ENCODE assay signal across 8 mouse cellular contexts in the genomic region with DNA sequence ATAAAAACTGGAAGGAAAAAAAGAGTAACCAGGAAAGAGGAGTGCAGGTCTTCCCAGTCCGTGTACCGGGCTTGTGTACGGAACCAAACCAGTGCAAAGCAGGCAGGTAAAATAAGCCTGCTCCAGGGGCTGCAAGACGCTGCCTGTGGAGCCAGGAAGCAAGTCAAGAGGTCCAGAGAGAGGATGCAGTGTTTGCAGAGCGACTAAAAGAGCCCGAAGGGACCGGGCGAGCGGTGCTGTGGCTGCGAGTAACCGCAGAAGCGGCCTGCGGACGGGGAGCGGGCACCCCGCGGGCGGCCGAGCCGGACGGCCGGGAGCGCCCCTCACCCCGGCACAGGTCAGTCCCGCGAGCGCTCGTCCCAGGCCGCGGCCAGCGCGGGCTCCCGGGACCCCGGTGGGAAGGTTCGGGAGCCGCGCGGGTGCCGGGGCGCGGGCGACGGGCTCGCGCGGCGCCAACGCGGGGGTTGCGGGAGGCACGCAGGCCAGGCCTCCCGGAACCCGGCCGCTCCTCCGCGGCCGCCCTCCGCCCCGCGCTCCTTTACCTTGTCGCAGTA. TPM values are rescaled to one million over a fixed set of nuclear protein-coding genes. Genes with fewer than 3 reads are reported as not detected.
DNase-seq lines count a peak whose midpoint lies in the region; ATAC-seq and TF ChIP-seq lines count a peak whose summit lies in the region.

No protein-coding gene starts in this region.

- peak overlapping the region; percentile 86 for H3K4me2 ChIP-seq in kidney, embryonic 14.5 days (replicated peaks; ENCODE audit: low read depth, low read length)
- H3K4me2 ChIP-seq in limb, embryonic 12.5 days: peak overlapping the region; percentile 57
- H3K4me2 ChIP-seq in midbrain, embryonic 15.5 days: peak overlapping the region; percentile 83

- H3K27me3 ChIP-seq in kidney, embryonic 14.5 days (ENCODE audit: control insufficient read depth, insufficient read depth, low read length): no peaks in the 10 kb centered on the region
- H3K27me3 ChIP-seq in E14TG2a.4 (ENCODE audit: insufficient read depth, low read length): no peaks in the 10 kb centered on the region
- no peaks in the 10 kb centered on the region for H3K27me3 ChIP-seq in limb, embryonic 12.5 days
- H3K27me3 ChIP-seq in midbrain, embryonic 15.5 days (replicated peaks): no peaks in the 10 kb centered on the region

- H3K27ac ChIP-seq in kidney, embryonic 14.5 days (ENCODE audit: low read depth, low read length): peak overlapping the region; percentile 93
- H3K27ac ChIP-seq in limb, embryonic 12.5 days: peak overlapping the region; percentile 97
- H3K27ac ChIP-seq in midbrain, embryonic 15.5 days: peak overlapping the region; percentile 99

- no peaks in the 10 kb centered on the region for H3K36me3 ChIP-seq in kidney, embryonic 14.5 days (ENCODE audit: control insufficient read depth, insufficient read depth, low read length)
- peaks cover 10% of the 10 kb centered on the region for H3K36me3 ChIP-seq in E14TG2a.4 (ENCODE audit: insufficient read depth, low read length)
- no peaks in the 10 kb centered on the region for H3K36me3 ChIP-seq in limb, embryonic 12.5 days
- no peaks in the 10 kb centered on the region for H3K36me3 ChIP-seq in midbrain, embryonic 15.5 days (replicated peaks)

- H3K9ac ChIP-seq in kidney, embryonic 14.5 days (ENCODE audit: low read depth, low read length): peak overlapping the region; percentile 96
- H3K9ac ChIP-seq in limb, embryonic 12.5 days (replicated peaks): peak overlapping the region; percentile 98
- peak overlapping the region; percentile 97 for H3K9ac ChIP-seq in midbrain, embryonic 15.5 days

- peak overlapping the region; percentile 80 for H3K4me3 ChIP-seq in kidney, embryonic 14.5 days (ENCODE audit: low read length)
- H3K4me3 ChIP-seq in E14TG2a.4 (replicated peaks; ENCODE audit: low read length): peak overlapping the region; percentile 91
- peak overlapping the region; percentile 91 for H3K4me3 ChIP-seq in limb, embryonic 12.5 days (replicated peaks)
- H3K4me3 ChIP-seq in midbrain, embryonic 15.5 days: peak overlapping the region; percentile 64

- ATAC-seq in kidney, embryonic 14.5 days (ENCODE audit: low FRiP score, low TSS enrichment): peak; percentile 76
- peak; percentile 20 for ATAC-seq in granulocyte monocyte progenitor cell, adult 5-6 weeks (replicated peaks; ENCODE audit: poor library complexity, severe bottlenecking)
- no peak; the same call in 1 of the 2 replicates for ATAC-seq in limb, embryonic 12.5 days (ENCODE audit: insufficient number of reproducible peaks, insufficient read depth, low FRiP score, low TSS enrichment, low read depth)
- no peak for ATAC-seq in midbrain, embryonic 15.5 days (replicated peaks)

- no peaks in the 10 kb centered on the region for H3K9me3 ChIP-seq in kidney, embryonic 14.5 days (ENCODE audit: control insufficient read depth, low read length)
- H3K9me3 ChIP-seq in E14TG2a.4 (ENCODE audit: low read length): no peaks in the 10 kb centered on the region
- no peaks in the 10 kb centered on the region for H3K9me3 ChIP-seq in limb, embryonic 12.5 days
- no peaks in the 10 kb centered on the region for H3K9me3 ChIP-seq in midbrain, embryonic 15.5 days

- DNase-seq in kidney, adult 18-20 months: no peak
- DNase-seq in c-Kit-positive CD71-positive TER-119-positive erythroid progenitor cells, embryonic 14.5 days (ENCODE audit: low spot score): peak; percentile 20
- DNase-seq in retina, postnatal 1 day: no peak

- WGBS in kidney, embryonic 14.5 days: 0% methylated on average over 16 of the region's 61 CpGs
- WGBS in limb, embryonic 12.5 days: under 1% methylated on average over 32 of the region's 61 CpGs
- WGBS in midbrain, embryonic 15.5 days: under 1% methylated on average over 59 of the region's 61 CpGs

- TF ChIP-seq CTCF in E14TG2a.4 (conservative IDR thresholded peaks at IDR 0.05; ENCODE audit: low read length): no peak

- peaks cover 8% of the 10 kb centered on the region; the same call in 1 of the 2 replicates for H3K4me1 ChIP-seq in kidney, embryonic 14.5 days (ENCODE audit: control insufficient read depth, insufficient read depth, low read length)
- H3K4me1 ChIP-seq in E14TG2a.4 (replicated peaks; ENCODE audit: low read depth, low read length): peaks cover 28% of the 10 kb centered on the region
- H3K4me1 ChIP-seq in limb, embryonic 12.5 days (replicated peaks): peaks cover 9% of the 10 kb centered on the region
- H3K4me1 ChIP-seq in midbrain, embryonic 15.5 days: peaks cover 23% of the 10 kb centered on the region

RNA-seq across cellular contexts. Expression of gene Bst1, which starts 37.2 kb away (rescaled TPM):
- 0.38 and 0.53 TPM in 2 replicates for polyA plus RNA-seq in kidney, embryonic 14.5 days (2014; fragmentation: Nextera tagmentation; extraction: Ambion mirVana)
- 1.8 TPM in 1 of 2 replicates, not detected in the other for total RNA-seq in granulocyte monocyte progenitor cell, adult 5-6 weeks (2014; fragmentation: Nextera tagmentation)
- 0.46 and 1.0 TPM in 2 replicates for total RNA-seq in granulocyte monocyte progenitor cell, adult 5-6 weeks (2017)
- not detected in 2 replicates for polyA plus RNA-seq in limb, embryonic 12.5 days (2016; fragmentation: Nextera tagmentation; extraction: Ambion mirVana)
- polyA plus RNA-seq in midbrain, embryonic 15.5 days (2015; fragmentation: Nextera tagmentation; extraction: Ambion mirVana): 0.06 TPM in 1 of 2 replicates, not detected in the other

RNA-seq across cellular contexts. Expression of gene Fbxl5, which starts 39.9 kb away (rescaled TPM):
- 44.5 and 71.8 TPM in 2 replicates for polyA plus RNA-seq in kidney, embryonic 14.5 days (2014; fragmentation: Nextera tagmentation; extraction: Ambion mirVana)
- total RNA-seq in granulocyte monocyte progenitor cell, adult 5-6 weeks (2014; fragmentation: Nextera tagmentation): 31.2 and 47.8 TPM in 2 replicates
- 46.3 and 61.3 TPM in 2 replicates for total RNA-seq in granulocyte monocyte progenitor cell, adult 5-6 weeks (2017)
- 56.9 and 58.4 TPM in 2 replicates for polyA plus RNA-seq in limb, embryonic 12.5 days (2016; fragmentation: Nextera tagmentation; extraction: Ambion mirVana)
- 77.2 and 77.4 TPM in 2 replicates for polyA plus RNA-seq in midbrain, embryonic 15.5 days (2015; fragmentation: Nextera tagmentation; extraction: Ambion mirVana)

Comparison
In these comparisons a context has a peak if more than half of its experiments do, and no peak if none do; other contexts are left out.
1. ATAC-seq: peak in kidney, embryonic 14.5 days (single experiment) and granulocyte monocyte progenitor cell, adult 5-6 weeks (single experiment); none in limb, embryonic 12.5 days (single experiment) and midbrain, embryonic 15.5 days (single experiment).
2. Peak in every context shown above with its lines, with median percentiles within 50 percentile points of each other: H3K27ac ChIP-seq, H3K4me2 ChIP-seq, H3K4me3 ChIP-seq and H3K9ac ChIP-seq.